Mouse (Mus musculus): ENCODE results near the gene Tfe3.
"Not testable (repeated sequence)": the region's sequence is repeated elsewhere in the genome, so short reads cannot be mapped to it uniquely, and the experiment has no call there.

Gene Tfe3

DNA sequence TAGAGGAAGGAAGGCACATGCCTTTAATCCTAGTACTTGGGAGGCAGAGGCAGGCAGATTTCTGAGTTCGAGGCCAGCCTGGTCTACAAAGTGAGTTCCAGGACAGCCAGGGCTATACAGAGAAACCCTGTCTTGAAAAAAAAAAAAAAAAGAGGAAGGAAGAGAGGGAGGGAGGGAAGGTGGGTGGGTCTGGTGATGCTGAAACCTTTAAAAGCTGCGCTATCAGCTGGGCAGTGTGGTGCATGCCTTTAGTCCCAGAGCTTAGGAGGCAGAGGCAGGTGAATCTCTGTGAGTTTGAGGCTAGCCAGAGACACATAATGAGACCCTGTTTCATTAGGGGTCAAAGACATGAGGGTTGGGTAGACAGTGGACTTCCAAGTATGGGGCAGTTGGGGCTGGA, 39.8 kb downstream of the Tfe3 start:
- not testable (repeated sequence) for DNase-seq (ENCODE audit: extremely low read depth, low read depth, low spot score)

GRCm38 (mm10) chrX:7815016-7815415, 52.7 kb downstream of the Tfe3 start:
- DNase-seq (ENCODE audit: extremely low read depth, low read depth, low spot score) = not testable (repeated sequence)

DNA sequence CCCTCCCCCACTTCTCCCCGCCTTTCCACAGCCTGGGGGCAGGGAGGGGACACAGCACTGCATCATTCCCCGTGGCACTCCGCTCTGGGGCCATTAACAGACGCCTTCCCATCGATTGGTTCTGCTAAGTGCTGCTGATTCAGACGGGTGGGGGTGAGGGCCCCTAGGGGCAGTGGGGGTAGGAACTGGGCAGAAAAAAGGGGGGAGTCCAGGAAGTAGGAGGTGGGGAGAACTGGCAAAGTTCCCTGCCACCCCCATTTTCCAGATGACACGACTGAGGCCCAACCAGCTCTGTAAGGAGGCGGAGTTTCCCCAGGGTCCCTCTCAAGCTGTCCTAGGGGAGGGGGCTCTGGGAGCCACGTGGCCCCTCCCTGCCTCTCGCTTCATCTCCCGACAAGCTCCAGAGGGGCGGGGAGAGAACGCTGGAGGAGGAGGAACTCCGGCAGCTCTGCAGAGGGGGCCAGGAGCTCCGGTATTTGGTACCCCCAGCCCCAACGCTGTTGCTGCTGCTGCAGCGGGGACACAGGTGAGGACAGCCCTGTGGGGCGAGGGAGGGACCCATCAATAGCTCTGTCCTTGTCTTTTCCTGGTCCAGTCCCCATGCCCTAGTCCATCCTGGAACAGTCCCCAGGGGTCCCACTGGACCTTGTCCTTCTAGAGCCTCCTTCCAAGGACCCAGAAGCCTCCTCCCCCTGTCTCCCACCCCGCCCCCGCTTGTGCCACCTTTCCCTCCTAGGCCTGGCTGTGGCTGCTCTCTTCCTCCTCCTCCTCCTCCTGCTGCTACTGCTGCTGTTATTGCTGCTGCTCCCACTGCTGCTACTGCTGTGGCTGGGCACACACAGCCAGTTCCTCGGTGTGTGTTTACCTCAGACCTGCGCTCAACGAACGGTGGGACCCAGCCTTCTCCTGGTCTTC, 59.8 kb downstream of the Tfe3 start, which contains the start of gene Kcnd1:
Kcnd1 (plus strand) TSS at position 425 of the 915 bp plus-strand sequence.
- no peak for DNase-seq (ENCODE audit: extremely low read depth, low read depth, low spot score)
